Mouse (Mus musculus) right cerebral cortex, postnatal 36 days (tissue): ENCODE data around the gene B4galnt3.
A peak's percentile ranks its signal among the peaks of the same experiment; 100 is the strongest.

ENCODE experiments used
- DNase-seq, 2 experiments: peaks; one replicate each; pipeline ENCODE4 v3.0.0; 2022; ENCODE audit warnings: low spot score in 2 of 2, mixed read lengths in 1 of 2

B4galnt3 gene

DNA sequence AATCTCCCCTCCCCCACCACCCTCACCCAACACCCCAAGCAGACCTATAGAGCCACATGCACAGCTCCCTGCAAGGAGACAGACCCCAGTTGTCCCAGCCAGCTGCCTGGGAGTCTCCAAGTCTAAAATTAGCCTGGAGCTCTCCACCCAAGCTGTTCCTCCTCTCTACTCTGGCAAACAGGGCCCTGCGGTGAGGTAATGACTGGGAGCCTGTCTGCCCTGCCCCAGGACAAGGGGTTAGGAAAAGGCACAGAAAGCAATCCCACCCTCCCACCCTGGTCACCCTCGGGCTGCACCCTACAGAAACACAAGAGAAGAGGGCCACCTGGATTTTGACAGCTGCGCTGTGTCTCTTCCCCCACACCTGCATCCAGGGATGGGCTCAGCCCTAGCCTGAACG, 19.5 kb downstream of the B4galnt3 start:
- DNase-seq, result no peak

DNA sequence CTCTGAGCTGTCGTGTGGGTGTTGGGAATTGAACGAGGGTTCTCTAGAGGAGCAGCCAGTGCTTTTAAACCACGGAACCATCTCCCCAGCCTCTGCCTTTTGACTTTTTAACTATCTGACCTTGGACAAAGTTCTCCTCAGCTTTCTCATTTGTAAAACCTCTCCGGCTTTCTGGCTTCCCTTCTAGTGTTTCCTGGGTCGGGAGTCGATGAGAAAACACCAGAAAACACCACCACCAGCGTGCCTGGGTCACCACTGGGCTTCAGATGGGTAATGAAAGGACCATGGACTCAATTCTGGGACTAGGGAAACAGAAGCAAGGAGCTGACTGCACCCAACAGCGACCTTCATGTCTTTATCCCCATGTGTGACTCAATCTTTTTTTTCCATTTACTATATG, 20.2 kb downstream of the B4galnt3 start:
- no peak for DNase-seq

DNA sequence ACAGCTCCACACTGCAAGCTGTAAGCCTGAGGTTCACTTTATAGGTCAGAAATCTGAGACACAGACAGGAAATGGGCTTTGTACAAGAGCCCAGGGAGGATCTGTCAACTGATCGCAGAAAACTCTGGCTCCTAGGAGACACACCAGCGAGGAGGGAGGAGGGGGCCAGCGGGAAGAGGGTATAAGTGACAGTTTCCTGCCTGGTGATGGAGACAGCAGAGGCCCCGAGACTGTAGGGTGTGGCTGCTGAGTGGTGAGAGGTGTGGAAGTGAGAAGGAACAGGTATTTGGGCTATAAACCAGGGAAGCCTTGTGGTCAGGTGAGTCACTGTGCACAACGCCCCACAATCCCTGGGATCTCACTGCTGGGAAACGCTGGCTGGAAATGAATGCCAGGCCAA, 30.2 kb downstream of the B4galnt3 start:
- no peak for DNase-seq

DNA sequence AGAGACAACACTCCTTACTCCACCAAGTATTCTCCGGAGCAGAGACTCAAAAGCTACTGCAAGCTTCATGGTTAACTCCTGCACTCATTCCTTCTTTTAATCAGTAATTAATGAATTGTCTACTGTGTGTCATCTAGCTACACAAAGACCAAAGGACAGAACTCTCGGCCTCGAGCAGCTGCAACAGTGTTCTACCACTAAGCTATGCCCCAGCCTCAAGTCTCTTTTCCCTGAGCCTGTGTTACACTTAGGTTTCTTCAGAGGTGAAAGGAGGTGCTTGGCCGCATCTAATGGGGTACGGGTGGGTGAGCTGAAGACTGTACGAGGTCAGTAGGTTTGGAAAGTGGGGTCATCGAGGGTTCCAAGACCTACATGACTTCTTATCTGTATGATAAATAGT, 30.8 kb downstream of the B4galnt3 start:
- DNase-seq, result no peak

DNA sequence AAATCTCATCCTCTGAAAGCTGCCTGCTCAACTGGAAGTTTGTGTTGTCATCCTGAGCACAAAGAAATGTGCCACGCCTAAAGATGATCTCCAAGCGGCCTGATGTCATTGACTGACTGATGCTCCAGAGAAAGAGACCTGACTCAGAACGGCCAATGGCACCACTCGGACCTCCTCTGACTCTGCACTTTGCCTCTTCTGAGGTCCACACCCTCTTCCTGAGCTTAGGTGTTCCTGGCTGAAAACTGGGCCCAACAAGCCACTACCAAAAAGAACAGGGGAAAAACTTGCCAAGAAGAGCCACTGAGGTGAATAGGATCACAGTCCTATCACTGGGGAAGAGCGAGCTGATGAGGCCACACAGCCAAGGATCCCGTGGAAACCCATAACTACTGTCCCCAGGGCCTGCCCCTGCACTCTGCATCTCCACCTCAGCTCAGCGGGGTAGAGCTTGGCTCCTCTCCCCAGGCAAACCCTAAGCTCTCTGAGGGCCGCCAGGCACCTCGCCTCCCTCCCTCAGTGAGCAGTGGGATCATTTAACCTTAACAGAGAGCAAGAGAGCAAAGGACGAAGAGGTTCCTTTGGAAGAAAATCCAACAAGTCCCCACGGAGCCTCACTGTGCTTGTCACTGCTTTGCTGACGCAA, 31.4 kb downstream of the B4galnt3 start:
- DNase-seq, result no peak

DNA sequence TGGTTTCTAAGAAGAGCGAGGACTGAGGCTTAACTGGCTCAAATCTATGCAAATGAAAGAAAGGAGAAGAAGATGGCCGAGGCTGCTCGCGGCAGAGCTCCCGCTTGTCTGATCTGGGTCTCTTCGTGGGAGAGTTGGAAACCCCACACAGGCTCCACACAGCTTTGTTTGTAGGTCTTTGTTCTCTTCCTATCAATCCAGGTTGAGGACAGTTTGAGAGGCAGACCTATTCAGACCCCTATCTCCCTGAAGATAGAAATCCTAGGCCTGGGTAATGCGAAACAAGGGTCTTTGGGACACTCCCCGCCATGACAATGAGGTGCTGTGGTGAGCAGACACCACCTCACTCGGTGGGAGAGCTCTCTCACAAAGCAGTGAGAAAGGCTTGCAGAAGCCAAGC, 34.9 kb downstream of the B4galnt3 start:
- DNase-seq, result no peak

DNA sequence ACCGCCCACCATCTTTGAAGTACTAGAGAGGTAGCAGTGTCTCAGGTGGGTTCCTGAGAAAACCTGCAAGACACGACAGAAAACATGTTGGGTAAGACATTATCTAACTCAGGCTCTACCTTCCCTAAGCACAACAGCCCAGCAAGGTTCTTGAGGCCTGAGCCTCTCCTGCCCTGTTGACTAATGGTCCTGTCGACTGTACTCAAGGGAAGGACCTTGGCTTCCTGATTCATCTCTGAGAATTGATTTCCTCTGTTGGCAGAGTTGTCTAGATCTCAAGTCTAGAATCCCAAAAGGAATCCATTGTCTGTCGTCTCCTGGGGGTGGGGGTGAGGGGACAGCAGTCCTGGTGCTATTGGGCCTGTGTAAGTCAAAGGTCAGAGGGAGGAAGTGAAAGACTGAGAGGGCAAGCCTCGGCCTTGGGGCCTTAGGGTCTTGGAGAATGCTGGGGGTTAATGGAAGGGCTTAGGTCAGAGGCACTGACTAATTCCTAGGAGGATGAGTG, 37.9 kb downstream of the B4galnt3 start:
- no peak for DNase-seq

DNA sequence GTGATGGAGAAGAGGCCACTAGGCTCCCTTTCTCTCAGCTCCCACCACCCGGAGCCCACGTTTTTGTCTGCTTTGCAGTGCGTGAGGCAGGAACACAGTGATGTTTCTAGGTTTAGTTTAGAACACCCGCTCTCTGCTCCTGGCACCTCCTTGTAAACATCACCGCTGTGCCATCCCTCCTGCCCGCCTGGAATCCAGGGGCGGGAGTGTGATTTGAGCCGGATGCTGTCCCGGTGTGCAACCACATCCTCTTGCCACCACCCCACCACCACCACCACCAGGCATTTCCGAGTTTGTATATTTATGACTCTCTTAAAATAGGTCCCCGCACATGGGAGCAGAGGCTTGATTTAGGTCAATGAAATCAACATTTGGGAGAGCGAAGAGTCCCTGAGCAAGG, 38.7 kb downstream of the B4galnt3 start:
- peak; percentile 6 to 35 for DNase-seq

DNA sequence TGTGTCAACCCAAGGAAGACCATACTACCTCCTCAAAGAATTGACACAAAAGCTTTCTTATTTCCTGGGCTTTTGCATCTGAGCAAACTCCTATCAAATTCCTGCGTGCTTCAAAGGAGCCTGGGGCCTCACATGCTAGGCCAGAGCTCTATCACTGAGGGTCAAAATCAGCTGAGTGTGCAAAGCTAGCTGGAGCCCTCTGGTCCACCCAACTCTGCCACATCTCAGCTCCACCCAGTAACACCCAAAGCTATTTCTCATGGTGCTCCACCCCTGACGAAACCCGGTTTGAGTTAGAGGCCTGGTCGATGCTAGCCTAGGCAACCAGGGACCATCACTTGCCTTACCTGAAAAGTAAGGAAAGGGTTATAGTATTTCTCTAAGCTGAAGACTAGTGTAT, 39.2 kb downstream of the B4galnt3 start:
- no peak for DNase-seq

DNA sequence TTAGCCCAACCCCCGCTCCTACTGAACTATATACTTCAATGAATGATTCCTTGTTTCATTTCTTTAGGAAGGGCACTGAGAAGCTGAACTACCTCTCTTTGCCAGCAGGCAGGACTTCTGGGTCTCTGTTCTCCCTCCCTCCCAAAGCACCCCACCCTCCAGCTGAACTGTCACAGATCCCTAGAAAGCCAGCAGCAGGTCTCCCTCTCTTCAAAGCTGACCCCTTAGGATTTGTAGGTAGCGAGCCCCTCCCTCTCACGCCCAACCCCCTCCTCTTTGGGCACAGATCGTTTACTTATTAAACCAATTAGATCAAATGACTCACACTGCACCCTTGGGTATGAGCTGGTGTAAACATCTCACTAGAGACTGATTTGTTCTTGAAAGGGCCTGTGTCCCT, 39.7 kb downstream of the B4galnt3 start:
- DNase-seq, result no peak

DNA sequence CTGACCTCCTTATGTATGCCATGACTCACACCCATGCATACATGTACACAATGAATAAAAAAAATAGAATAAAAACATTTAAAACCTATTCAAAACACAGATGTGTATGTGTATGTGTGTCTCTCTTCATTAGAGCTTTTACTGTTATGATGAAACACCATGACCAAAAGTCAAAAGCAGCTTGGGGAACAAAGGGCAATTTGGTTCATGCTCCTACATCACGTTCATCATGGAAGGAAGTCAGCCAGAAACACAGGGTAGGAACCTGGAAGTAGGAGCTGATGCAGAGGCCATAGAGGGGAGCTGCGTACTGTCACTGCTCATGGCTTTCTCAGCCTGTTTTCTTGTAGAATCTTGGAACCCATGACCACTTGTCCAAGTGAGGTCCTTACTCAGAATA, 41.6 kb downstream of the B4galnt3 start:
- DNase-seq, result no peak

DNA sequence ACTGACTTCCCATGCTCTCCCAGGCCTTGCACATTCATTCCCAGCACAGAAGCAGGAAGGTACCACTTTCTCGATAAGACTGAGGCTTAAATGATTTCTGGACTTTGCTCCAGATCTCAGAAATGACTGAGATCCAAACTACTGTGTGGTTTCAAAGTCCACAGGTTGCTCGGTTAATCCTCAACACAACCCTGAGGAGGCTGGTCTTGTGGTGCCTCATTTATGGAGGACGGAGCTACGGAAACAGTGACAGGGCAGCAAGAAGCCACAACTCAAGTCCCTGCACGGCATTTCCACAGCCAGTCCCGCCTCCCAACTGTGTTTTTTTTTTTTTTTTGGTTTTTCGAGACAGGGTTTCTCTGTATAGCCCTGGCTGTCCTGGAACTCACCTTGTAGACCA, 43.3 kb downstream of the B4galnt3 start:
- DNase-seq, result no peak

DNA sequence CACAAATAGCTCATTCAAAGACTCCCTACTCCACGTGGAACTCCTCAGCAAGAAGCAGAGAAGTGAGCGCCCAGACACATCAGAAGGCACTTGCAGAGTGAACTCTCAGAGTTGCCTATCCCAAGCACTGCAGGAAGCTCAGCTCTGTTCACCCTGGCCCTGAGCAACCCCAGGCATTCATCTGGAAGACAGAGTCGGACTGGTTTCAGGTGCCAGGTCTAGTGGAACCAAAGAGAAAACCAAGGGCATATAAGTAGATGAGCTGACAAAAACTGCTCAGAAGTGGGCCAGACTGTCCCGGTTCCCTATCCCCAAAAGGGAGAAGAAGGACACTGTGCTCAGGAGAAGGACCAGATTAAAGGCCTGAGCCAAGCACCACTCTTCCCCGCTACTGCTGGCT, 44.5 kb downstream of the B4galnt3 start:
- DNase-seq, result no peak

DNA sequence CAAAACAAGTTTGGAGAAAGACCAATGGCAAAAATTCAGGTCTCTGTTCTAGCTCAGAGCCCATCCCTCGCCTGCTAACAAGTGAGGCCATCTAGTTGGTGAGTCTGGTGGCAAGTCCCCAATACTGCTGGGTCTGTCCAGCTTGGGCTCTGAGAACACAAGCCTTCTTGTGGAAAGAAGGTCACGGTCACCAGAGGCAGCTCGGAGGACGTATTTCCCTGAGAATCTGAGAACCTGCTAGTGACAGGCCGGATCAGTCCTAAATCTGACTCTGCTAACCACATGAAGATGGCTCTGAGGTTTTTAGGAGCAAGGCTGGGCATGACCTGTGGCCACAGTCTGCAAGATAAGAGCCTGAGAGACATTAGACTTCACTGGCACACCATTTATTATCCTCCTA, 47.7 kb downstream of the B4galnt3 start:
- no peak for DNase-seq

DNA sequence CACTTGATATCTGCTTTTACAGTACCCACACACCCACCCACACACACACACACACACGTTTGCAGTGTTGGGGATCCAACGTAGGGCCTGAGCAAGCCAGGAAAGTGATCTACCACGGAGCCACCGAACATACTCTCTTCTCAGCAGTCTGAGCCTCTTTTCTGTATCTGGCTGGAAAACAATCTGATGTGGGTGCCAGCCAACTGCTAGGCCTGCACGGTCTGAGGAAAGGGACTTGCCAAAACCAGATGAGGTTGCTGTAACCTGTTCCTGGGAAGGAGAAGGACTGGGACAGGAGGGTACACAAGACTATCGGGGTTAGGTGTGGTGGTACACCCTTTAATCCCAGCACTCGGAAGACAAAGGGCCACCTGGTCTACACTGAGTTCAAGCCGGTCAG, 51.1 kb downstream of the B4galnt3 start:
- no peak for DNase-seq

DNA sequence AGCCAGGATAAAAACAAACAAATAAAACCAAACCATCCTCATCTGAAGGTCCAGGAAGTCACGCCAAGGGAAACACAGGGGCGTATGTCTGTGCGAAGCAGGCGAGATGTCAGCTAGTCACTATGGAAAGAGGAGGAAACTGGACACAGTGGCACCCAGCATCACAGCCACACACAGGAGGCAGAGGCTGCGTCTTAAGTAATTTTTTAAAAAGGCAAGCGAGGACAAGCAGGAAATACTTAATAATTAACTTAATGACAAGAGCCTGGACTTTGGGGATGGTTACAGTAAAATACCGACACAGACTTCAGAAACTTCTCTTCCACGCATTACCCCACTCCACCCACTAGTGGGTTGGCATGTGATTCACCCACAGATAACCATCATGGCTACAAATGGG, 51.8 kb downstream of the B4galnt3 start:
- no peak for DNase-seq

DNA sequence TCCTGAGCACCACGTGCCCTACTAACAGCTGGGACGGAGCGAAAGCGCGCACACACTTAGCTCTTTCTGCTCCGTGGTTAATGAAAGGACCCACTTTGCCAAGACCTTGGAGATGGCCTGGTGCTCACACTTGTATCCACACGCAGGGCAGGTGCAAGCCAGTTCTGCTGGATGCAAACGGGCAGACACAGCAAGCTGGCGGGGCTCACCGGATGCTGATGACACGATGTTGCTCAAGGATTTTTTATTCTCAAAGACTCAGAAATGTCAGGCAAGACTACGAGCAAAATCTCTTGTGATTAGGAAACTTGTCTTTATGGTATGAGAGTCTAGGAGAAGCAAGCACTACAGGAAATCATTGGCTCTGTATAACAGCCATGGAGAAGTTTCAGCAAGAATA, 52.9 kb downstream of the B4galnt3 start:
- no peak for DNase-seq

DNA sequence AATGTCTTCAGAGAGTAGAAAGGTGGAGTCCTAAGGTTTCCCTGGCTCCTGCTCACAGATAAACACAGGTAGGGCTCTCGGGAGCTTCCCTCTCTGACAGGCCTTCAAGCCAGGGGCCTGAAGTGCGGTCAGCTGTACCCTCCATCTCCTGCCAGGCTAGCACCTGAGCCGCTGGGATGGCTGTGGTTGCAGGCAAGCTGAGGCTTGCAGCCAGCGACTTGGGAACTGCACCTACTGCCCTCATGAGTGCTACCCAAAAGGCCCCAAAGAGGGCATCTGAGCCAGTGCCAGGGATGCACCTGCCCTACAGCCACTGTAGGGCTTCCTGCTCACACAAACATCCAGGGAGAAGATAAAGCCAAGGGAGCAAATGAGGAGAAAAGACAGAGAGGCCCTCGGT, 53.9 kb downstream of the B4galnt3 start:
- DNase-seq, result no peak

DNA sequence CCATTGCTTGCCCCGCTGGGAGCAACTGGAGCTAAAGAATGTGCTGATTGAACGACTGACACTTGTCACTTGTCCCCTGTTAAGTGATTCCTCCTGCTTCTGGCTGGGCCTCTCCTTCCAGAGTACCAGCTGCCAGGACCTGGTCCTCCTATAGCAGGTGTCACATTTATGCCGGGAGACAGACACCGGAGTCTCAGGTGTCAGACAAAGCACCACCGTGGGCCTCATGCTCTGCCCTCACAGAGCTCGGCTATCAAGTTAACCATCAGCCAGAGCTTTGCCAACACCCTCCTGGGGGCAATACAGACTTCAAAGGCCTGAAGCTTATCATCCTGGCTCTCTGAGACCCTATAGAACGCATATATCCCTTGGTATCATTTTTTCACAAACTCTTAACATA, 58.5 kb downstream of the B4galnt3 start:
- DNase-seq, result no peak

DNA sequence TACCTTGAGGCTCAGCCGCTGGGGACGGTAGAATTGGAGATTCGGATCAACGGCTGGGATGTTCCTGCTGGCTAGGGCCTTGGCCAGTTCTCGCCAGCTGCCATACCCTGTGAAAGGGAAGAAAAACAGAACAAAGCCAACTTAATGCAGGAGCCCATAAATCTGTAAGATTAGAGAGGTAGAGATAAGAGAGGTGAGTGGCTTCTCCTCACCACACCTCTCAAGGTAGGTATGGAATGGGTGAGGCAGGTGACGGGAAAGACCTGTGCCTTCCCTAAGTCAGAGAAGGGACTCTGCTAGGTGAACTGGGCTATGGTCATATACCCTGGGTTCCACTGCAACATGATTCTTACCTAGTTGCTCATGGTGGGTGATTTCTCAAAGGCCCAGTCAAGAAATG, 61.5 kb downstream of the B4galnt3 start:
- no peak for DNase-seq

DNA sequence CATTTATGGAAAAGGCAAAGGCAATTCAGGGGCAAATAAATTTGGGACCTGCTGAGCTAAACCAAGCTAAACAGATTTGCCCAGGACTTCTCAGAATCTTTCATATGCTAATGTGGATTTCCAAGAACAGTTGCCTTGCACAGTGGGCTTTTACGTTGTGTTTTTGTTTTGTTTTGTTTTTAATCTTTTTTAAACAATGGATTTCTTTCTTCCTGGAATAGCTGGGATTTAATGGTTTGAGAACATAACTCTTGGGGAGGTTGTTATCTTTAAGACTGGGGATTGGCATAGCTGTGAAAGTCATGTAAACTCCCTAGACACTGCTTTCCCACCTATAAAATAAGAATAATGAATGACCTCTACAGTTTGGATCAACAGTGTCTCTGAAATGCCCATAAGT, 63.9 kb downstream of the B4galnt3 start:
- no peak for DNase-seq

DNA sequence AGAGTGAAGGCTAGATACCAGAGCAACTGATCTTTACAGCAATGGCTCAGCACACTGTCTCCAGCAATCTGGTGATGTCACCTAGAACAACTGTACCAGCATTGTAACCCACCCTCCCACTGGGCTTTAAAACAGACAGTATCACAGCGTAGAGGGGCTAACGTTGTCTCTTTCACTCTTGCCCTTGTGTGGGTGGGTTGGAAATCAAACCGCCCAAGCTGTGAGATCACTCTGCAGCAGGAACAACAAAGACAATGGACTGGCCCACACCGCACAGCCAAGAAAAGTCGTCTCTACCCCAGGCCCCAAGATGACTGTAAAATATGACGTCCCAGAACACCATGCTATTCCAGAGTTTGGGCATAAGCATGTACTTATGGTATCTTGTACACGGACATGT, 64.6 kb downstream of the B4galnt3 start:
- DNase-seq, result no peak

DNA sequence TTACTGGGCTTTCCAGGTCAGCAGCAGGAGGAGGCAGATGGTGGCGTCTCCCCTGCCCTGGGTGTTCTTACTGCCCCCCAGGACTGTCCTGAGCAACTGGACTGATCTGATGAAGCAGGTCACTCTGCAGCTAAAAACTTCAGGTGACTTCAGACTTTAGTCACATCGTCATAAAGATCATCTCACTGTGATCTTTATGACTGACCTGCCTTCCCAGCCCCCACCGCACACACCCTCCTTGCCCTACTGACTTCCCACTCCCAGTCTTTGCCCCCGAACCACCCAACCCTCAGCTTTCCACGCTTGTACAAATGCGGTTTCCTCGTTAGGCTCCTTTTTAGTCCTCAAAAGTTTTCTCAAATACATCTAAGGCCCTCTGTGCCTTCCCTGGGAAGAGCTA, 67.3 kb downstream of the B4galnt3 start:
- DNase-seq, result no peak

DNA sequence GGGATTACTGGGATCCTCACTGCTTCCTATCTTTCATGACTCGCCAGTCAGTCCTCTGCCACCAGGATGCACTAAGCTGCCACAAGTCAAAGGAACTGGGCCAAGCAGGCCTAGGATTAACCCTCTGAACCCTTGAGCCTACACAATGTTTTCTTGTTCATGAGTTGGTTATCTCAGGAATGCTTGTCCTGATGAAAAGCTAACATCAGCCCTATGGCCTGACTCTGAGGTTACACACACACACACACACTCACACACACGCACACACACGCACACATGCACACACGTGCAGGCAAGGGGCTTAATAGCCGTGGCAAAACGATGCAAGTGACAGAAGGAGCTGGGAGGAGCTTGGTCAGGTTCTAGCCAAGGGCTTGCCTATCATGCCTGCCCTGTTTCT, 69.0 kb downstream of the B4galnt3 start:
- no peak for DNase-seq
